Comparison of ENCODE assay signal across 8 mouse cellular contexts in the genomic region with DNA sequence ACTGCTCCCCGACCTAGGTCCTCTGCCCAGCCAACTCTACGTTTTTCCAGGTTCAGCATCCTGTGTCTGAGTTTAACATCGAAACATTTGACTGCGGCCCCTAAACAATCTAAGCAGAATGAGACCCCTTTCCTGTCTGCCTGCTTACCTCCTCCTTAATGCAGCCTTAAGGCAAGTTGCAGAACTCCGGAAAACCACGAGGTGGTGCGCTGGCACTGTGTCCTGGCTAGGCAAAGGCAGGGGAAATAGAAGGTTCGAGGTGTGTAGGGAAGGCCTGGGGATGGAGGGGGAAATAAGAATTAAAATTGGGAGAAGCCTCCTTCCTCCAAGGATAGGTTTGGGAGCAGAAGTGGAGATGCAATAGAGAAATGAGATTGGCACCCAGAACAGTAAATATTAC. TPM values are rescaled to one million over a fixed set of nuclear protein-coding genes. Genes with fewer than 3 reads are reported as not detected.
DNase-seq lines count a peak whose midpoint lies in the region; ATAC-seq and TF ChIP-seq lines count a peak whose summit lies in the region.

No protein-coding gene starts in this region.

- WGBS in cerebellum, adult 2 months, result 11% methylated on average over 8 of the region's 8 CpGs
- WGBS in limb, embryonic 13.5 days, result 3% methylated on average over 8 of the region's 8 CpGs
- 5% methylated on average over 8 of the region's 8 CpGs for WGBS in neural tube, embryonic 14.5 days

- intact Hi-C loops in gastrocnemius, adult 2 months (cut with DNase I), result loop anchor here (1.0 kb wide), 1 partner anchor 133 kb away; no protein-coding TSS in a partner anchor

- no peak for TF ChIP-seq POLR2A in cerebellum, adult 2 months (IDR thresholded peaks at IDR 0.05; ENCODE audit: borderline replicate concordance, insufficient read depth, low read length)

- no peaks in the 10 kb centered on the region for H3K9me3 ChIP-seq in limb, embryonic 13.5 days
- H3K9me3 ChIP-seq in neural tube, embryonic 14.5 days (ENCODE audit: control insufficient read depth, low read length), result no peaks in the 10 kb centered on the region

- 0 out of 2 replicates have a peak, but pooled peaks cover 3% of the 10 kb centered on the region for H3K4me1 ChIP-seq in cerebellum, adult 2 months (ENCODE audit: control insufficient read depth, insufficient read depth, low read length)
- H3K4me1 ChIP-seq in limb, embryonic 13.5 days, result peaks cover 31% of the 10 kb centered on the region
- H3K4me1 ChIP-seq in neural tube, embryonic 14.5 days (ENCODE audit: control insufficient read depth, insufficient read depth, low read length), result peaks cover 9% of the 10 kb centered on the region; the same call in 1 of the 2 replicates

- no peak overlapping the region for H3K27ac ChIP-seq in gastrocnemius, adult 2 months
- H3K27ac ChIP-seq in cerebellum, adult 2 months (ENCODE audit: insufficient read depth, low read length), result no peak overlapping the region
- no peak overlapping the region for H3K27ac ChIP-seq in limb, embryonic 13.5 days
- H3K27ac ChIP-seq in neural tube, embryonic 14.5 days (ENCODE audit: low read depth, low read length), result no peak overlapping the region

- ATAC-seq in limb, embryonic 13.5 days (ENCODE audit: low FRiP score, low read depth), result no peak
- peak; percentile 55; the same call in 1 of the 2 replicates for ATAC-seq in neural tube, embryonic 14.5 days (ENCODE audit: low read depth)

- no peak overlapping the region for H3K4me3 ChIP-seq in gastrocnemius, adult 2 months
- H3K4me3 ChIP-seq in cerebellum, adult 2 months (replicated peaks; ENCODE audit: insufficient read depth, low read depth, low read length), result no peak overlapping the region
- H3K4me3 ChIP-seq in limb, embryonic 13.5 days, result no peak overlapping the region
- H3K4me3 ChIP-seq in neural tube, embryonic 14.5 days (ENCODE audit: low read depth, low read length), result no peak overlapping the region

- TF ChIP-seq CTCF in gastrocnemius, adult 2 months (IDR thresholded peaks at IDR 0.05), result peak; percentile 87
- TF ChIP-seq CTCF in cerebellum, adult 2 months (IDR thresholded peaks at IDR 0.05; ENCODE audit: borderline replicate concordance, insufficient read depth, low read depth, low read length), result peak; percentile 79

- H3K4me2 ChIP-seq in limb, embryonic 13.5 days (replicated peaks), result peak overlapping the region; percentile 23
- no peak overlapping the region for H3K4me2 ChIP-seq in neural tube, embryonic 14.5 days (ENCODE audit: low read depth, low read length)

- no peaks in the 10 kb centered on the region for H3K36me3 ChIP-seq in limb, embryonic 13.5 days
- H3K36me3 ChIP-seq in neural tube, embryonic 14.5 days (ENCODE audit: control insufficient read depth, insufficient read depth, low read length), result no peaks in the 10 kb centered on the region

- peaks cover 2% of the 10 kb centered on the region; the same call in 1 of the 2 replicates for H3K27me3 ChIP-seq in cerebellum, adult 2 months (ENCODE audit: control insufficient read depth, insufficient read depth, low read length)
- H3K27me3 ChIP-seq in limb, embryonic 13.5 days, result peaks cover 63% of the 10 kb centered on the region
- H3K27me3 ChIP-seq in neural tube, embryonic 14.5 days (ENCODE audit: control insufficient read depth, insufficient read depth, low read length), result peaks cover 35% of the 10 kb centered on the region

- no peak overlapping the region for H3K9ac ChIP-seq in limb, embryonic 13.5 days
- H3K9ac ChIP-seq in neural tube, embryonic 14.5 days (replicated peaks; ENCODE audit: low read depth, low read length), result no peak overlapping the region

- DNase-seq in gastrocnemius, adult 2 months, result peak; percentile 80
- no peak for DNase-seq in gastrocnemius, adult 8-10 months (ENCODE audit: low spot score in 2 of 2)
- peak; percentile 38 to 75 for DNase-seq in cerebellum, adult 2 months
- peak; percentile 36 to 75 for DNase-seq in frontal cortex, postnatal 10 days (ENCODE audit: low spot score in 2 of 2)
- DNase-seq in kidney, adult 9 months, result peak; percentile 74
- peak; percentile 74 for DNase-seq in thymus, postnatal 0 days (ENCODE audit: low spot score)

RNA-seq across cellular contexts. Expression of a gene that starts 1.4 kb away (rescaled TPM):
- total RNA-seq in gastrocnemius, adult 2 months (2021), result not detected
- total RNA-seq in gastrocnemius, adult 8-10 months (2022), result not detected
- polyA plus RNA-seq in cerebellum, adult 2 months (2012; rRNA removed), result 0.38 TPM in 2 replicates
- polyA plus RNA-seq in limb, embryonic 13.5 days (2015; fragmentation: Nextera tagmentation; extraction: Ambion mirVana), result 10.2 and 14.2 TPM in 2 replicates
- 0.23 TPM in 1 of 2 replicates, not detected in the other for polyA plus RNA-seq in neural tube, embryonic 14.5 days (2014; fragmentation: Nextera tagmentation; extraction: Ambion mirVana)
- polyA plus RNA-seq in thymus, postnatal 0 days (2015; fragmentation: Nextera tagmentation; extraction: Ambion mirVana), result 0.33 and 0.45 TPM in 2 replicates

RNA-seq across cellular contexts. Expression of a gene that starts 27.6 kb away (rescaled TPM):
- total RNA-seq in gastrocnemius, adult 2 months (2021), result not detected
- total RNA-seq in gastrocnemius, adult 8-10 months (2022), result not detected
- 0.70 and 1.4 TPM in 2 replicates for polyA plus RNA-seq in cerebellum, adult 2 months (2012; rRNA removed)
- 2.2 and 2.7 TPM in 2 replicates for polyA plus RNA-seq in limb, embryonic 13.5 days (2015; fragmentation: Nextera tagmentation; extraction: Ambion mirVana)
- polyA plus RNA-seq in neural tube, embryonic 14.5 days (2014; fragmentation: Nextera tagmentation; extraction: Ambion mirVana), result not detected in 2 replicates
- polyA plus RNA-seq in thymus, postnatal 0 days (2015; fragmentation: Nextera tagmentation; extraction: Ambion mirVana), result 0.17 and 0.21 TPM in 2 replicates

RNA-seq across cellular contexts. Expression of a gene that starts 41.9 kb away (rescaled TPM):
- 1 to 10 TPM; 4.3 to 5.2 TPM for total RNA-seq in gastrocnemius, adult 2 months (2021)
- 1 to 10 TPM; 3.6 to 5.3 (median 4.1) TPM for total RNA-seq in gastrocnemius, adult 8-10 months (2022)
- 49.4 and 55.5 TPM in 2 replicates for polyA plus RNA-seq in cerebellum, adult 2 months (2012; rRNA removed)
- polyA plus RNA-seq in limb, embryonic 13.5 days (2015; fragmentation: Nextera tagmentation; extraction: Ambion mirVana), result 6.4 and 8.9 TPM in 2 replicates
- 13.8 and 13.9 TPM in 2 replicates for polyA plus RNA-seq in neural tube, embryonic 14.5 days (2014; fragmentation: Nextera tagmentation; extraction: Ambion mirVana)
- polyA plus RNA-seq in thymus, postnatal 0 days (2015; fragmentation: Nextera tagmentation; extraction: Ambion mirVana), result 6.2 and 7.0 TPM in 2 replicates

Comparison
In these comparisons a context has a peak if more than half of its experiments do, and no peak if none do; other contexts are left out.
1. DNase-seq: peak in gastrocnemius, adult 2 months (single experiment), cerebellum, adult 2 months (2 of 2), frontal cortex, postnatal 10 days (2 of 2), kidney, adult 9 months (single experiment) and thymus, postnatal 0 days (single experiment); none in gastrocnemius, adult 8-10 months (0 of 2).